Mouse (Mus musculus) thymus, adult 2 months (tissue): ENCODE results near the gene Mpig6b.

Source experiments
- CTCF ChIP-seq: fragments of 200-500 bp; IDR thresholded peaks from 2 replicates; pipeline ENCODE4 v1.5.1; 2012; ENCODE audit warnings: mild to moderate bottlenecking, control low read depth, low read length, moderate library complexity, borderline replicate concordance; ENCODE audit not compliant: control insufficient read depth, poor library complexity, insufficient read depth; ENCODE audit errors: extremely low read depth
- POLR2A ChIP-seq: fragments of 200-500 bp; IDR thresholded peaks from 2 replicates; pipeline ENCODE4 v1.6.1; 2012; ENCODE audit warnings: mild to moderate bottlenecking, low read length, control low read depth, moderate library complexity; ENCODE audit not compliant: control insufficient read depth, poor library complexity, insufficient read depth; ENCODE audit errors: extremely low read depth

- TF ChIP-seq POLR2A (no peak), CTCF (no peak)
Measured at GRCm38 (mm10) chr17:35027277-35028068, 38.5 kb downstream of the Mpig6b start, which contains the start of gene Sapcd1.
